Mouse (Mus musculus) heart, embryonic 11.5 days (tissue): Measurements from ENCODE around the gene Bod1l. TPM values are rescaled to one million over a fixed set of nuclear protein-coding genes. Genes with fewer than 3 reads are reported as not detected.

ENCODE experiments used
- ATAC-seq: fragments of 200-750 bp; cut with Nextera tagmentation; replicated peaks from 2 replicates; pipeline ENCODE4 v1.8.0; 2017; ENCODE audit warnings: moderate library complexity; ENCODE audit not compliant: insufficient number of reproducible peaks, low FRiP score, low TSS enrichment
- H3K27ac ChIP-seq: fragments of 300-500 bp; sonication (generic); 2 replicates; pipeline ENCODE4 v1.5.1; 2014; ENCODE audit warnings: mild to moderate bottlenecking, low read depth, low read length
- H3K27me3 ChIP-seq: fragments of 300-500 bp; sonication (generic); 2 replicates; pipeline ENCODE4 v1.6.1; 2014; ENCODE audit warnings: mild to moderate bottlenecking, low read length, mixed read lengths; ENCODE audit not compliant: control insufficient read depth, insufficient read depth
- H3K36me3 ChIP-seq: fragments of 300-500 bp; sonication (generic); 2 replicates; pipeline ENCODE4 v1.6.1; 2014; ENCODE audit warnings: mild to moderate bottlenecking, low read length, moderate library complexity, mixed read lengths; ENCODE audit not compliant: control insufficient read depth, insufficient read depth
- H3K4me1 ChIP-seq: fragments of 300-500 bp; sonication (generic); 2 replicates; pipeline ENCODE4 v1.6.1; 2014; ENCODE audit warnings: low read length; ENCODE audit not compliant: control insufficient read depth, insufficient read depth
- H3K4me2 ChIP-seq: fragments of 300-500 bp; sonication (generic); 2 replicates; pipeline ENCODE4 v1.6.1; 2014; ENCODE audit warnings: mild to moderate bottlenecking, moderate library complexity
- H3K4me3 ChIP-seq: fragments of 300-500 bp; sonication (generic); 2 replicates; pipeline ENCODE4 v1.5.1; 2014; ENCODE audit warnings: low read depth, low read length
- H3K9ac ChIP-seq: fragments of 300-500 bp; sonication (generic); 2 replicates; pipeline ENCODE4 v1.6.1; 2014; ENCODE audit warnings: mild to moderate bottlenecking, low read depth, low read length, moderate library complexity
- H3K9me3 ChIP-seq: fragments of 300-500 bp; sonication (generic); replicated peaks from 2 replicates; pipeline ENCODE4 v1.6.1; 2016; ENCODE audit warnings: low read length; ENCODE audit not compliant: control insufficient read depth
- WGBS: fragments of 180-500 bp; shearing (Covaris S2); extraction: QIAGEN DNeasy Blood & Tissue Kit; methylation state at CpG from one replicate; pipeline ENCODE4 v1.1.7; 2014; ENCODE audit not compliant: insufficient replicate concordance; 5-methylcytosine and 5-hydroxymethylcytosine counted together
- polyA plus RNA-seq: library from polyadenylated mRNA; unstranded; fragments of >200 nt; fragmentation: Nextera tagmentation; extraction: Ambion mirVana; gene quantifications from 2 replicates; pipeline ENCODE4 v1.2.1, GENCODE M21; 2014

Bod1l gene
- polyA plus RNA-seq, 1 experiment from 2014 or later: 17.3 TPM

- H3K9me3 ChIP-seq: no peaks in the 10 kb centered on the region
- no peak overlapping the region for H3K27ac ChIP-seq
- H3K36me3 ChIP-seq: peaks cover 18% of the 10 kb centered on the region
- no peak for ATAC-seq
- H3K4me3 ChIP-seq: no peak overlapping the region
- no peak overlapping the region for H3K9ac ChIP-seq
- WGBS: 84% methylated on average over 6 of the region's 6 CpGs
- no peak overlapping the region for H3K4me2 ChIP-seq
- no peaks in the 10 kb centered on the region for H3K4me1 ChIP-seq
- no peaks in the 10 kb centered on the region for H3K27me3 ChIP-seq
These were observed 31.6 kb downstream of the Bod1l start for GRCm38 (mm10) chr5:41812516-41812915.

DNA sequence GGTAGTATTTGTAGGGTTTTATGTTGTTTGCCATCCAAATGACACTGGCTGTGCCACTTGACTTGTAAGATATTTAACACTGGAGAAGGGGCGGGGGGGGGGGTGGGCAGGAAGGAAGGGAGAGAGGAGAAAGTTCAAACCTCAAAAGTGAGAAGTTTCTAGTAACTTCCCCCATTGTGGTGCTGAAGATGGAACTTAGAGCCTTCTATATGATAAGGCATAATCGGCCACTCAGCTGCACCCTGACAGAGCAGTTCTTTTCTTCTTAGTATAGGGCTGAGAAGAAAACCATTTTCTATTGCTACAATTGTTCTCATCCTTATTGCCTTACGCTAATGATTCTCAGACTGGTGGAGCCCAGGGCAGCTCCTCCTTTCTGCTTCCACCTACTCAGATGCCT is 32.8 kb downstream of the Bod1l start:
- no peaks in the 10 kb centered on the region for H3K4me1 ChIP-seq
- H3K4me3 ChIP-seq: no peak overlapping the region
- no peak overlapping the region for H3K4me2 ChIP-seq
- no peak overlapping the region for H3K27ac ChIP-seq
- H3K9me3 ChIP-seq: no peaks in the 10 kb centered on the region
- peaks cover 11% of the 10 kb centered on the region for H3K36me3 ChIP-seq
- no peak overlapping the region for H3K9ac ChIP-seq
- 81% methylated on average over 3 of the region's 3 CpGs for WGBS
- no peaks in the 10 kb centered on the region for H3K27me3 ChIP-seq
- ATAC-seq: no peak

GRCm38 (mm10) chr5:41807383-41807782 is 36.7 kb downstream of the Bod1l start:
- Histone ChIP-seq H3K4me1 (no peaks in the 10 kb centered on the region), H3K9me3 (no peaks in the 10 kb centered on the region), H3K4me3 (no peak overlapping the region), H3K27me3 (no peaks in the 10 kb centered on the region), H3K4me2 (no peak overlapping the region), H3K9ac (no peak overlapping the region), H3K27ac (no peak overlapping the region), H3K36me3 (peaks cover 7% of the 10 kb centered on the region)
- no peak for ATAC-seq
- 45% methylated on average over 2 of the region's 2 CpGs for WGBS

DNA sequence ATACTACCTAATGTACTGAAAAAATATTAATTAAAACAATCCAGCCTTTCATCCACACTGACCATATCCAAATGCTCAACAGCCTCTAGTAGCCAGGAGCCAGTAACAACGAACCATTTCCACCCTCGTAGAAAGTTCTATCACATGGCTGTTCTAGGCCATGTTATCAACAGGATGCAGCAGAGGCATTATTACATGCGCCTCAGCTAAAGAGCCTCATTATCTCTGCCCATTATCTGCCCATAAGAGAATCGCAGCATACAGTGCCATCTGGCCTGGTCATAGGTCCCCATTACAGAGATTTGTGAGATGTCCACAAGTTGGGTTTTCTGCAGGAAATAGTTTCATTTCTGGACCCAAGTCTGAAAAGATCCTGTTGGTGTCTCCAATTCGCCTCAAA is 37.9 kb downstream of the Bod1l start:
- H3K4me3 ChIP-seq: no peak overlapping the region
- H3K27me3 ChIP-seq: no peaks in the 10 kb centered on the region
- H3K36me3 ChIP-seq: peaks cover 6% of the 10 kb centered on the region
- no peaks in the 10 kb centered on the region for H3K9me3 ChIP-seq
- no peak for ATAC-seq
- H3K4me1 ChIP-seq: no peaks in the 10 kb centered on the region
- H3K27ac ChIP-seq: no peak overlapping the region
- WGBS: 68% methylated on average over 5 of the region's 5 CpGs
- H3K9ac ChIP-seq: no peak overlapping the region
- H3K4me2 ChIP-seq: no peak overlapping the region

DNA sequence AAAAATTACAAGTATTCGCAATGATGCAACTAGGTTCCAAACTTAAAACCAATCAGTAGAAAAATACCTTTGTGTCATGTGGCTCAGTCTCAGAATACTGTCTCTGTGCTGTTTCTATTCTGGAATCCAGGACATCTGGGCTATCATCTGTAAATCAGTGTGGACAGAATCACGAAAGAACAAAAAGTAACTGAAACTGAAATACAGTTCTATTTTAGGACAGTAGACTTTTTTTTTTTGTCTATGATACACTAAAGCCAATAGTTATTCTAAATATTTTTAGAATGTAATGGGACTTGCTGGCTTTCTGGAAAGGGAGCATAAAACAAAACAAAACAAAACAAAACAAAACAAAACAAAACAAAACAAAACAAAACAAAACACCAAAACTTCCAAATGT is 39.0 kb downstream of the Bod1l start:
- no peak for ATAC-seq
- no peaks in the 10 kb centered on the region for H3K27me3 ChIP-seq
- no peak overlapping the region for H3K9ac ChIP-seq
- H3K27ac ChIP-seq: no peak overlapping the region
- H3K4me2 ChIP-seq: no peak overlapping the region
- no peaks in the 10 kb centered on the region for H3K9me3 ChIP-seq
- 89% methylated on average over 2 of the region's 2 CpGs for WGBS
- no peaks in the 10 kb centered on the region for H3K4me1 ChIP-seq
- H3K4me3 ChIP-seq: no peak overlapping the region
- H3K36me3 ChIP-seq: peaks cover 3% of the 10 kb centered on the region

- no peaks in the 10 kb centered on the region for H3K4me1 ChIP-seq
- H3K36me3 ChIP-seq: peaks cover 3% of the 10 kb centered on the region
- no peak overlapping the region for H3K9ac ChIP-seq
- H3K4me2 ChIP-seq: no peak overlapping the region
- 66% methylated on average over 2 of the region's 2 CpGs for WGBS
- no peak overlapping the region for H3K4me3 ChIP-seq
- ATAC-seq: no peak
- H3K27ac ChIP-seq: no peak overlapping the region
- no peaks in the 10 kb centered on the region for H3K9me3 ChIP-seq
- H3K27me3 ChIP-seq: no peaks in the 10 kb centered on the region
These were observed 39.5 kb downstream of the Bod1l start for GRCm38 (mm10) chr5:41804643-41805042.

- Histone ChIP-seq H3K4me2 (no peak overlapping the region), H3K4me3 (no peak overlapping the region), H3K27me3 (no peaks in the 10 kb centered on the region), H3K27ac (no peak overlapping the region), H3K4me1 (no peaks in the 10 kb centered on the region), H3K9ac (no peak overlapping the region), H3K9me3 (no peaks in the 10 kb centered on the region), H3K36me3 (no peaks in the 10 kb centered on the region; the same call in 1 of the 2 replicates)
- 91% methylated on average over 2 of the region's 2 CpGs for WGBS
- no peak for ATAC-seq
These were observed 42.5 kb downstream of the Bod1l start for GRCm38 (mm10) chr5:41801622-41802021.

DNA sequence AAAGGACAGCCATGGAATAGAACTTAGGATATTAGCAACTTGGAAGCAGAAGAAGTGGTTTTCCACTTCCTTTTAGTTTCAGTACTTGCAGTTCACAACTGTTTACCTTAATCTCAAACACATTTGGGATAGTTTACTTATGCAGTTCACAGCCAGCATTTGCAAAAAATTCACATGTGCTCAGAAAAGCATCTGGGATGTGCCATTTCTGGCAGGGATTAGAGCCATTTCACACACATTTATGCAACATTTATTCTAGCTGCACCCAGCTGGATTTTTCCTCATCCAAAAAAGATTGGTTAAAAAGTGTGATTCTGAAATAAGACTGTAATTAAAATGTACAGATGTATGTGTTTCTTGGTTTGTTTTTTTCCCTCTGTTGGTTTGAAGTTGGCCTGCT is 49.7 kb downstream of the Bod1l start:
- H3K9me3 ChIP-seq: no peaks in the 10 kb centered on the region
- no peak overlapping the region for H3K4me3 ChIP-seq
- no peaks in the 10 kb centered on the region for H3K27me3 ChIP-seq
- H3K9ac ChIP-seq: no peak overlapping the region
- no peaks in the 10 kb centered on the region for H3K4me1 ChIP-seq
- no peak overlapping the region for H3K27ac ChIP-seq
- peaks cover 14% of the 10 kb centered on the region for H3K36me3 ChIP-seq
- ATAC-seq: no peak
- H3K4me2 ChIP-seq: no peak overlapping the region

GRCm38 (mm10) chr5:41790517-41790916 is 53.6 kb downstream of the Bod1l start:
- H3K4me2 ChIP-seq: no peak overlapping the region
- H3K4me3 ChIP-seq: no peak overlapping the region
- H3K9ac ChIP-seq: no peak overlapping the region
- H3K9me3 ChIP-seq: no peaks in the 10 kb centered on the region
- no peak overlapping the region for H3K27ac ChIP-seq
- no peaks in the 10 kb centered on the region for H3K27me3 ChIP-seq
- H3K36me3 ChIP-seq: peaks cover 19% of the 10 kb centered on the region
- H3K4me1 ChIP-seq: no peaks in the 10 kb centered on the region
- no peak for ATAC-seq
- WGBS: 91% methylated on average over 2 of the region's 2 CpGs
